Comparison of ENCODE assay signal across 18 mouse cellular contexts in genomic region chr7:44375793-44376192, GRCm38 (mm10). TPM values are rescaled to one million over a fixed set of nuclear protein-coding genes. Genes with fewer than 3 reads are reported as not detected.
DNase-seq lines count a peak whose midpoint lies in the region; ATAC-seq and TF ChIP-seq lines count a peak whose summit lies in the region.
"Had no signal": no experiment of that assay in that cellular context is flagged by ENCODE, and none has a peak within 500 bp of the region (broad histone marks: within the 10 kb centered on the region; RNA-seq: fewer than 3 reads in every experiment).

No protein-coding gene starts in this region.

- no peaks in the 10 kb centered on the region for H3K9me3 ChIP-seq in hindbrain, embryonic 10.5 days
- H3K9me3 ChIP-seq in hindbrain, embryonic 12.5 days (replicated peaks): no peaks in the 10 kb centered on the region
- no peaks in the 10 kb centered on the region for H3K9me3 ChIP-seq in neural tube, embryonic 15.5 days (replicated peaks)
- no peaks in the 10 kb centered on the region for H3K9me3 ChIP-seq in ES-E14 (ENCODE audit: control insufficient read depth, insufficient read depth, low read depth, low read length)
- H3K9me3 ChIP-seq: heart, embryonic 13.5 days; hindbrain, embryonic 13.5 days had no signal

- peak overlapping the region; percentile 93; the same call in 1 of the 2 replicates for H3K27ac ChIP-seq in hindbrain, embryonic 10.5 days
- H3K27ac ChIP-seq in hindbrain, embryonic 12.5 days: no peak overlapping the region
- no peak overlapping the region for H3K27ac ChIP-seq in neural tube, embryonic 15.5 days (replicated peaks)
- peak overlapping the region; percentile 97 for H3K27ac ChIP-seq in ES-E14 (ENCODE audit: insufficient read depth, low read depth, low read length, poor library complexity, severe bottlenecking)
- H3K27ac ChIP-seq: heart, embryonic 13.5 days had no signal

- no peak for DNase-seq in hindbrain, embryonic 10.5 days (ENCODE audit: low spot score)
- no peak for DNase-seq in neural tube, embryonic 10.5 days (ENCODE audit: extremely low spot score, low spot score)
- DNase-seq in ES-E14 (ENCODE audit: low read depth, low spot score): no peak
- no peak for DNase-seq in adrenal gland, postnatal 14 days
- DNase-seq: adrenal gland, postnatal 25 days; cerebellum, adult 2 months; gastrocnemius, postnatal 36 days; heart, adult 11 months; heart, postnatal 36 days had no signal

- H3K4me1 ChIP-seq in hindbrain, embryonic 10.5 days (replicated peaks): peaks cover 29% of the 10 kb centered on the region
- peaks cover 16% of the 10 kb centered on the region for H3K4me1 ChIP-seq in hindbrain, embryonic 12.5 days
- H3K4me1 ChIP-seq in neural tube, embryonic 15.5 days: peaks cover 17% of the 10 kb centered on the region
- peaks cover 0 to 7% of the 10 kb centered on the region in 2 experiments; a peak in 2 of 4 replicates for H3K4me1 ChIP-seq in ES-E14 (ENCODE audit: control insufficient read depth in 2 of 2, insufficient read depth in 2 of 2, low read length in 2 of 2, poor library complexity in 1 of 2)

- no peaks in the 10 kb centered on the region for H3K36me3 ChIP-seq in hindbrain, embryonic 10.5 days
- H3K36me3 ChIP-seq in hindbrain, embryonic 12.5 days: no peaks in the 10 kb centered on the region
- H3K36me3 ChIP-seq in neural tube, embryonic 15.5 days: no peaks in the 10 kb centered on the region
- peaks cover 3% of the 10 kb centered on the region; the same call in 1 of the 2 replicates for H3K36me3 ChIP-seq in ES-E14 (ENCODE audit: control insufficient read depth, insufficient read depth, low read length, poor library complexity, severe bottlenecking)
- H3K36me3 ChIP-seq: heart, embryonic 13.5 days; hindbrain, embryonic 13.5 days had no signal

- no peak overlapping the region for H3K4me2 ChIP-seq in hindbrain, embryonic 12.5 days (replicated peaks)
- peak overlapping the region; percentile 82; the same call in 1 of the 2 replicates for H3K4me2 ChIP-seq in neural tube, embryonic 15.5 days

- WGBS in hindbrain, embryonic 10.5 days: 58% methylated on average over 3 of the region's 3 CpGs
- WGBS in hindbrain, embryonic 12.5 days: 60% methylated on average over 3 of the region's 3 CpGs
- 69% methylated on average over 3 of the region's 3 CpGs for WGBS in neural tube, embryonic 15.5 days

- ATAC-seq in hindbrain, embryonic 12.5 days (ENCODE audit: low FRiP score): no peak
- no peak for ATAC-seq in neural tube, embryonic 15.5 days (ENCODE audit: low FRiP score)
- ATAC-seq: activated CD4-positive, CD25-positive, alpha-beta regulatory T cell, adult 4 months; forebrain, embryonic 14.5 days; hindbrain, postnatal 0 days; Patski had no signal

- in situ Hi-C loops in ES-E14 (cut with MboI; ENCODE audit: low sequenced_read_pairs in 2 of 2, unreplicated experiment in 2 of 2): no loop called here

- H3K9ac ChIP-seq in hindbrain, embryonic 12.5 days: no peak overlapping the region
- no peak overlapping the region for H3K9ac ChIP-seq in neural tube, embryonic 15.5 days (replicated peaks)
- peak overlapping the region; percentile 4; the same call in 1 of the 2 replicates for H3K9ac ChIP-seq in ES-E14 (ENCODE audit: insufficient read depth, low read depth, low read length, poor library complexity, severe bottlenecking)
- H3K9ac ChIP-seq: heart, embryonic 13.5 days had no signal

- H3K27me3 ChIP-seq in hindbrain, embryonic 10.5 days (ENCODE audit: insufficient read depth, poor library complexity, severe bottlenecking): no peaks in the 10 kb centered on the region
- peaks cover 6% of the 10 kb centered on the region; the same call in 1 of the 2 replicates for H3K27me3 ChIP-seq in hindbrain, embryonic 12.5 days
- H3K27me3 ChIP-seq in neural tube, embryonic 15.5 days (replicated peaks): no peaks in the 10 kb centered on the region
- H3K27me3 ChIP-seq: Patski had no signal

- H3K4me3 ChIP-seq in hindbrain, embryonic 10.5 days: no peak overlapping the region
- no peak overlapping the region for H3K4me3 ChIP-seq in hindbrain, embryonic 12.5 days
- no peak overlapping the region for H3K4me3 ChIP-seq in neural tube, embryonic 15.5 days (replicated peaks)
- H3K4me3 ChIP-seq in ES-E14 (ENCODE audit: insufficient read depth in 1 of 2, low read depth in 1 of 2, low read length in 2 of 2, poor library complexity in 1 of 2, severe bottlenecking in 1 of 2): no peak overlapping the region; a peak in 1 of 4 replicates

TF ChIP-seq in ES-E14, 5 proteins besides CTCF, POLR2A, EP300 and RAD21:
- TF ChIP-seq HCFC1 (IDR thresholded peaks at IDR 0.05; ENCODE audit: borderline replicate concordance, insufficient read depth, low read length) (no peak), MAFK (IDR thresholded peaks at IDR 0.05; ENCODE audit: insufficient read depth, low read depth, low read length) (no peak), ZNF384 (IDR thresholded peaks at IDR 0.05; ENCODE audit: low read depth, low read length) (no peak), CHD2 (IDR thresholded peaks at IDR 0.05; ENCODE audit: low read depth, low read length) (no peak), ZC3H11A (IDR thresholded peaks at IDR 0.05; ENCODE audit: borderline replicate concordance, low read depth, low read length) (no peak)

RNA-seq across cellular contexts. Expression of gene Syt3, which starts 8.1 kb away (rescaled TPM):
- 2.7 and 3.0 TPM in 2 replicates for polyA plus RNA-seq in hindbrain, embryonic 10.5 days (2016; fragmentation: Nextera tagmentation; extraction: Ambion mirVana)
- 6.8 and 7.5 TPM in 2 replicates for polyA plus RNA-seq in hindbrain, embryonic 12.5 days (2016; fragmentation: Nextera tagmentation; extraction: Ambion mirVana)
- polyA plus RNA-seq in neural tube, embryonic 15.5 days (2015; fragmentation: Nextera tagmentation; extraction: Ambion mirVana): 67.0 and 75.4 TPM in 2 replicates
- 5.8 and 8.0 TPM in 2 replicates for total RNA-seq in ES-E14 (2012; rRNA removed)
- 2.6 and 3.9 TPM in 2 replicates for total RNA-seq in adrenal gland, postnatal 14 days (2021)
- polyA plus RNA-seq: activated CD4-positive, CD25-positive, alpha-beta regulatory T cell, adult 4 months had no signal

RNA-seq across cellular contexts. Expression of gene 1700008O03Rik, which starts 9.8 kb away (rescaled TPM):
- polyA plus RNA-seq in hindbrain, embryonic 10.5 days (2016; fragmentation: Nextera tagmentation; extraction: Ambion mirVana): 2.1 and 2.7 TPM in 2 replicates
- 1.1 and 1.9 TPM in 2 replicates for polyA plus RNA-seq in hindbrain, embryonic 12.5 days (2016; fragmentation: Nextera tagmentation; extraction: Ambion mirVana)
- polyA plus RNA-seq in neural tube, embryonic 15.5 days (2015; fragmentation: Nextera tagmentation; extraction: Ambion mirVana): 2.5 and 3.4 TPM in 2 replicates
- 1.4 and 4.8 TPM in 2 replicates for total RNA-seq in ES-E14 (2012; rRNA removed)
- total RNA-seq in adrenal gland, postnatal 14 days (2021): 0.59 and 0.71 TPM in 2 replicates
- total RNA-seq: gastrocnemius, adult 8-10 months; gastrocnemius, postnatal 36 days had no signal

RNA-seq across cellular contexts. Expression of gene Lrrc4b, which starts 53.0 kb away (rescaled TPM):
- 1.7 and 4.4 TPM in 2 replicates for polyA plus RNA-seq in hindbrain, embryonic 10.5 days (2016; fragmentation: Nextera tagmentation; extraction: Ambion mirVana)
- 12.6 and 12.7 TPM in 2 replicates for polyA plus RNA-seq in hindbrain, embryonic 12.5 days (2016; fragmentation: Nextera tagmentation; extraction: Ambion mirVana)
- 11.0 and 14.9 TPM in 2 replicates for polyA plus RNA-seq in neural tube, embryonic 15.5 days (2015; fragmentation: Nextera tagmentation; extraction: Ambion mirVana)
- total RNA-seq in ES-E14 (2012; rRNA removed): 0.18 TPM in 1 of 2 replicates, not detected in the other
- 6.1 and 7.7 TPM in 2 replicates for total RNA-seq in adrenal gland, postnatal 14 days (2021)
- polyA plus RNA-seq: activated CD4-positive, CD25-positive, alpha-beta regulatory T cell, adult 4 months had no signal

Comparison
In these comparisons a context has a peak if more than half of its experiments do, and no peak if none do; other contexts are left out.
1. H3K27ac ChIP-seq: peak in hindbrain, embryonic 10.5 days (single experiment) and ES-E14 (single experiment); none in hindbrain, embryonic 12.5 days (single experiment) and neural tube, embryonic 15.5 days (single experiment).